Mouse (Mus musculus) ovary, adult 18-20 months (tissue): ENCODE measurements around the gene Armh2.
A peak's percentile ranks its signal among the peaks of the same experiment; 100 is the strongest.
"Not testable (repeated sequence)": the region's sequence is repeated elsewhere in the genome, so short reads cannot be mapped to it uniquely, and the experiment has no call there.

Source experiments
- DNase-seq: peaks from one replicate; pipeline ENCODE4 v3.0.0; 2022; ENCODE audit warnings: low spot score, mixed read lengths

Armh2 gene

DNA sequence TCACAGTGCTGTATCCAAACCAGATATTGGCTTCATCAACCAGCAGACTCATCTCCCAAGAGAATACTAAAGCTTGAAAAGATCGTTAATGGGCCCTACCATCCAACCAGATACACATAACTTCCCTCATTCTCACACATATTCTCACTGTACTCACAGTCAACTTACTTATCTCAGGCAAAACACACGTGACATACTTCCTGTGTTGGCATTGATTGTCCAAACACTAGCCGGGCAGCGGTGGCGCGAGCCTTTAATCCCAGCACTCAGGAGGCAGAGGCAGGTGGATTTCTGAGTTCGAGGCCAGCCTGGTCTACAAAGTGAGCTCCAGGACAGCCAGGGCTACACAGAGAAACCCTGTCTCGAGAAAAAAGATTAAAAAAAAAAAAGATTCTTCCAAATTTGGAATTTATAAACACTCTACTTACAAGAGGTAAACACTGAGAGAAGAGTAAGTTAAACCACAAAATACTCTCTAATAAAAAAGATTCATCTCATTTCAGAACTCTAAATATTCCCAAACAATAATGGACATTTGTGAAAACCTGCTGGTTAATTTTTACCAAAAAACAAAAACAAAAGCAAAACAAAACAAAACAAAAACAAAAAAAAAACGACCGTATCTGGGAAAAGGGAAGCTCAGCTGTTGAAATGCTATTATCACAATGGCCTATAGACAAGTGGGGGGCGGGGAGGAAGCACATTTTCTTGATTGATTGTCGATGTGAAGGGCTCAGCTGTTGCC, 17.0 kb downstream of the Armh2 start:
- no peak for DNase-seq

DNA sequence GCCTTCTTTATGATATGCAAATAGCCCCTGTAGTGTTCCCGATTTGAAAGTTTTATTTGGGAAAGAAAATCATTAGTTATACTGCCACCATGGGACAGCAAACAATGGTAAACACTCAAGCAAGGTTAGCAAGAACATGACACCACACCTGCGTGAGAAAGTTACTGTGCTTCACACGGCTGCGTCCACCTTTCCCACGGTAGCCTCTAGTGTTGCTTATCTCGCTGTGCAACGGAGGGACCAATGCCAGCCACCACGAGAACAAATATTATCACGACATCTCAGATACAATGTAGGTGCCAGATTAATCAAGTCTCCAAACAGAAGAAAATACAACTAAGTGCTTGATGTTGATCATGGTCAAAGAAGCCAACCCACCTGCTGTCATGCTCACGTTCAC, 18.4 kb downstream of the Armh2 start:
- no peak for DNase-seq

DNA sequence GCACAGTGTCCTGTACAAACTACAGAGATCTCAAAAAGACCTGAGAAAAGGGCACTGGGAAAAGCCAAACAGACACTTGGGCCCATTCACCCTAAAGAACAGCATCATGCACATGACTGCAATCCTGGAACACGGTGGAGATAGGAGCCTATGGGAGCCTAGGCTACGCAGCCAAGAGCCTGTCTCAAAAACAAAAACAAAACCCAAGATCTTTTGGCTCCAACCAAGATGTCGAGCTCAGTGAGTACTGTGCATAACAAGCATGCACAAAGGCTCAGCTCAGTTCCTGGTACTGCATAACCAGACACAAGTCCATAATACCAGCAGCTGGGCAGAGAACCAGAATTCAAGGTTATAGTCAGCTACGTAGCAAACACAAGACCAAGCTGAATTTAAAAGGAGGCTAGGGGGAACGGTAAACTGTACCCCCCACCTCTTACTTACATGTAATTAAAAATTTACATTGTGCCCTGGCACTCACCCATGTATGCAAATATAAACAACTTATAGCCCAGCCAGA, 19.4 kb downstream of the Armh2 start:
- DNase-seq: no peak

DNA sequence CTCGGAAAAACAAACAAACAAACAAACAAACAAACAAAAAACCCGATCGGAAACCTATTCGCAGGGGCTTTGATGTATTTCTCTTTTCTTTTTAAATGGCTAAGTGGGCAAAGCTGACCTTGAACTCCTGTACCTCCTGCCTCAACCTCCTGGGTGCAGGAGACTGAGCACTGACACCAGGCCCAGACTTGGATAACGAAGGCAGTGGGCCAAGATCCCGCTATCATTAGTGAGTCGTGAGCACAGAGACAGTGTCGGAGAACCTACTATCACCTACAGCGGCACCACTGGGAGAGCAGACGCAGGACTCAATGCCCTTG, 20.0 kb downstream of the Armh2 start:
- DNase-seq: no peak

DNA sequence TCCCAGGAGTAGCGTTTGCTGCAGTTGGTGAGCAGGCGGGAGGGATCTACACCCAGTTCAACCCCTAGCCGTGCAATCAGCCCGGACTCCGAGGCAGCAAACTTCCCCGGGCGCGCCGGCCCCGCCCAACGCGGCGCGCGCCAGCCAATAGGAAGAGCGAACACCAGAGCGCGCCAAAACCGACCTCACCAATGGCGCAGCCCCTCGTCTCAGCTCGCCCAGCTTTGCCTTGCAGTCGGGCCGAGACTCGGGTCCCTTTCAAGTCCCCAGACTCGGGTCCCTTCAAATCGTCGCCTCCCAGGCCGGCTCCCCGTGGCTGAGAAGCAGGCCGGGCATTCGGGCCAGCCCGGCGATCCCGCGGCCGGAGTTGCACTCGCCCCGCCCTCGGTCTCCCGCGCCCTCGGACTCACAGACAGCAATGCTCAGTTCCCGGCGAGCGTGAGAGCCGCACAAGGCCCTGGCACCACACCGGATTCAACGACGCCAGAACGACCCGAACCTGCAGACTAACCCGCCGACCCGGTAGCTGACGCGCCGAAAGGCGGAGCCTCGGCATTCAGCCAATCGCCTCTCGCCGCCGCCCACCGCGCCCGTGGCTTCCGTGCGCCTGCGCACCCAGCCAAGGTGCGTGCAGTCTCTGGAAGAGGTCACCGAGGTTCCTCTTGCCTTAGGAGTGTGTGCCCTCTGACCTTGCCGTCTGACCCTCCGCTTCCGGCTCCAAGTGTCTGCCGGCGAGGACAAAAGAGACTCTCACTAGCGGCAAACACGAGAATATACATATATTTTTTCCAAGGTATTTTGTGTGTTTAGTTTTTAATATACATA, 20.6 kb downstream of the Armh2 start, which contains the start of gene Gmnn:
Gene Gmnn, minus strand, starts transcription at position 521 of the 825 bp plus-strand sequence.
- DNase-seq: peak; percentile 75

DNA sequence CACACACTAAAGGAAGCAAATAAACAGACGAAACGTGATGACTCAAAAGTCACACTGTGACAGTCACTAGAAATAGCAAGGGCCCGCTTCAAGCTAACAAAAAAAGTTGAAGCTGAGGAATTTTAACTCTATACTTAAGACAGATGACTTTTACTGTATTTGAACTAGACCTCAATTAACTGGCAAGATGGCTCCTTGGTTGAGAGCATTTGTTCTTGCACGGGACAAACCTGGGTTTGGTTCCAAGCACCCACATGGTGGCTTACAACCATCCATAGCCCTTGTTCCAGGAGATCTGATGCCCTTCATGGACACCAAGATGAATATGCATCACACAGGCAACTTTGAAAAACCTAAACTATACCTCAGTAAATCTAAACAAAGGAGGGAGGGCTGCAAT, 21.2 kb downstream of the Armh2 start:
- no peak for DNase-seq

DNA sequence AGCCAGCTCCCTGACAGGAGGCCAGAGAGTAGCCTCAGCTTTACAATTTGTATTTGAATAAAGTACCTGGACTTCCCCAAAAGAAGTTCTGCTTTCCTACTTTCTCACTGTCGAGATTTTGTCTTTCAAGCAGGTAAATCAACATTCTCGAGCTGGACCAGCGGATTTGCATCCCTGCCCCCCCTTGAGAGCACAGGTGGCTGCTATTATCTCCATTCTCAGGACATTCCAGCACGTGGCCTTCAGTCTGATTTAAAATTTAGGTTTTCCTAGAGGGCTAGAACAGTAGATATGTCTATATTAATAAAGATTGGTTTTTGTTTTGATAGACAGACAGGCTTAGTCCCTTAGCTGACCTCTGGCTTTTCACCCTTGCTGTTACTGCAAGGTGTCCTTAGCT, 26.8 kb downstream of the Armh2 start:
- not testable (repeated sequence) for DNase-seq

DNA sequence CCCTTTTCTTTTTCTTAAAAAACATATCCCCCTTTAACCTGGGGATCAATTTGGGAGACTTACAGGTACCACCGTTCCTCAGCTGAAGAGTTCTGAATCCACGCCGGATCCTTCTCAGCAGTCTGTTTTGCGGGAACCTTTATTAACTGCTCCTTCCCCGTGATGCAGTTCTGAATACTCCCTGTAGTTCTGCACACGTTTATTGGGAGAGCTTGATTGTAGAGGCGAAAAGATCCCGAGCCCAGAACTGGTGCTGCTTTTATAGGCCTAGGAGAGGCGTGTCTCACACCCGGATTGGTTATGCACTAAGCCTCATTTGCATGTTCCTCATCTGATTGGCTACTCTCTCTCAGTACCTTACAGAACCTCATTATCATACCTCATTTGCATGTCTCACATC, 30.4 kb downstream of the Armh2 start:
- DNase-seq: not testable (repeated sequence)

DNA sequence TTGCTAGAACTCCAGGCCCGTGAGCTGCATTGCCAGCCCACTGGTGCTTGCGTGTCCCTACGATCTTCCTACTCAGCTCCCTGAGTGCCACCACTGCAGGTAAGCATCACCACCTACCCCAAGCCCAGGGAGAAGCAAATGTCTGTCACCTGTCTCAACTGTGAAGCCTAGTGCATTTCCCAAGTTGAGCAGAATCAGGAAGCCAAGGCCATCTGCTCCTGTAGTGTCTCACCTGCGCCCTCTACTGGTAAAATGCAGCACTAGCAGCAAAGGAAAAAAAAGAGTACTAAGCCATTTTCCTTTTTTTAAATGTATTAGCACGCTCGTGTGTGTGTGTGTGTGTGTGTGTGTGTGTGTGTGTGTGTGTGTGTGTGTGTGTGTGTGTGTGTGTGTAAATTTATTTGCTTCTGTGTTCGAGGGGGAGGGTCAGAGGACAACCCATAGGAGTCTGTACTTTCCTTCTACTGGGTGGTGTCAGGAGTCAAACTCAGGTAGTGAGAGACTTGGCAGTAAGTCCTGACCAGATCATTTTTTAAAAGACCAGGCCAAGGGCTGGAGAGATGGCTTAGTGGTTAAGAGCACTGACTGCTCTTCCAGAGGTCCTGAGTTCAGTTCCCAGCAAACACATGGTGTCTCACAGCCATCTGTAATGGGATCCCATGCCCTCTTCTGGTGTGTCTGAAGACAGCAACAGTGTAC, 35.3 kb downstream of the Armh2 start:
- DNase-seq: no peak

DNA sequence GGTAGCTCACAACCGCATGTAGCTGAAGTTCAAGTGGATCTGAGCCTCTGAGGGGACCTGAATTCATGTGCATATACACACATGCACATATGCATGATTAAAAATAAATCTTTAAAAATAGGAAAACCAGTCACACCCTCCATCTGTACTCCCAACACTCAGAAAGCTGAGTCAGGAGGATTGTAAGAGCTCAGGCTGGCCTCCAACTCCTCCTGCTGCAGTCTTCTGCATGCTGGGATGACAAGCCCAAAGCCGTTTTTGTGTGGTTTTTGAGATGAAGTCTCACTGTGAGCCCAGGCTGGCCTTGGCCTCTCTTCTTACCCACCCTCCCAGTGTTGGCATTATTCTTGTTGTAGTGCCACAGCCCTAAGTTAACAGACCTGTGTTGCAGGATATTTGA, 37.0 kb downstream of the Armh2 start:
- no peak for DNase-seq

DNA sequence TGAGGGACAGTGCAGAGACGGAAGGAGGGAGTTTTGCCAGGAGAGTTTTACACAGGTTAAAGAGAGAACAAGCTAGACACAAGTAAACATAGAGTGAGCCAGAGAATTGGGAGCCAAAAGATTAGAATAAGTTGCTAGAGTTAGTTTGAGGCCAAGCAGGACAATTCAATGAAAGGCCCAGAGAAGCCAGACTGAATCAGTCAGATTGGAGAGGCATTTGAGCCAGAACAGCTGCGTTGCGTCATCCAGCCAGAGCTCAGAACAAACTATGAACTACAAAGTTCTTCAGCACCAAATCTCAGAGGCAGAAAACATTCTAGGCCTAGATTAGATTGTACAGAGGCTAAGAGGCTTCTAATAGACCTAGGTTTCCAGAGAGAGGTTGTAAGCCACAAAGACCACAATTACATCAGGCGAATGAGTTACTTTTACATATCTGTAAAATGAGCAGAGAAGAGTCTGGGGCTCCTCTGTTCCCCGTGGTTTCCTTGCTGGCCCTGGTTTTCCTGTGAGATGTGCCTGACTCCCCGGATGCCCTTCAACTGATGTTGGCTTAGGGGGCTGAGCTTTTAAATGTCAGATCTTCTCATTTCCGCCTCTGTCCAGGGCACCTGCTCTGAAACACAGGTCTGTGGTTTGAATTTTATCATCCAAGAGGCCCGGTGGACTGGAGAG, 37.8 kb downstream of the Armh2 start:
- DNase-seq: no peak

DNA sequence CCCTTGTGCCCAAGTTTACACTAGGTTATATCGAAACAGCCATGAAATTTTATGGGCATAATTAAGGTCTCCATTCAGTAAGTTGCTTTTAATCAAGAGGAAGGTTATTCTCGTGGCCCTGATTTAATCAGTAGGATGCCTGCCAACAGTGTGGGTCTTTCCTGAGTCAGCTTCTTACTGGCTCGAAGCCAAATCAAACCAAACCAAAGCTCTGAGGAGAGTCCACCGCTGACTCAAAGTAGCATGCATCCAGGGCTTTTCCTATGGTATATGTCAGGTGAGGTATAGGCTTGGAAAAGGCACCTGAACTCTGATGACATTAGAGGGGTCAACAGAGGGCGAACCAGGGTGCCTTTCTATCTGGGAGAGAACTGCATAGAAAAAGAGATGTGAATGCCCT, 40.9 kb downstream of the Armh2 start:
- DNase-seq: peak; percentile 68

DNA sequence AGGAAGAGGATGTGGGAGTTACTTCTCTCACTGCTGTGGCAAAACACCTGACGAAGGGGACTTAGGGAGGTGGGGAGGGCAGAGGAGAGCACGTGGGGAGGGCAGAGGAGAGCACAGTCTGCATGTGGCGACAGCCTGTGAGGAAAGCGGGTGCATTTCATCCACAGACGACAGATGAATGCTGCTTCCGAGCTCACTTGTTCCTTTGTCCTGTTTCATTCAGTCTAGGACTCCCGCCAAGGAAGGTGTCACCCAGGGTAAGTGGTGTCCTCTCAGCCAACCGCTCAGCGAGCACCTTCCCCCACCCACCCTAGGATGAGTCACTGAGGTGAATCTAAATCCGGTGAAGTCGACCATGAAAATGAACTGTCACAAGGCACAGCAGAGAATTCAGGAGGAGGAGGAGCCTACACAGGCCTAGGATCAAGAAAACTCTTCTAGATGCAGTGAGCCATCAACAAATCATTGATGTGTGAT, 45.0 kb downstream of the Armh2 start:
- no peak for DNase-seq

DNA sequence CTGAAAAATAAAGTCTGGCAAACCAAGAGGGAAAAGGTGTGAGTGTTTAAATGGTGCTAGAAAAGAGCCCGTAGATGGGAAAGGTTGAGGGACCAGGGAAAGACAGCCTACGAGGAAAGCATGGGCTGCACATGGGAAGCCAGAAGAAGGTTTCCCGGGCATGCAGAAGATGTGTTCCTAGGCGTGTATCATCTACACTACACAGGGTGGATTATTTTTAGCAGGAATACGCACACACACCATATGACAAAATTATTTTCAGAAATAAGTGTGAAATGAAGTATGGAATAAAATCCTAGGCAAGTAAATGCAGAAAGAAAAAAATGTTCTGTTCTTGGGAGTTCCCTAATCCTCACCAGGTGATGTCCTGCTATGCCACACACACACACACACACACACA, 46.4 kb downstream of the Armh2 start:
- no peak for DNase-seq

DNA sequence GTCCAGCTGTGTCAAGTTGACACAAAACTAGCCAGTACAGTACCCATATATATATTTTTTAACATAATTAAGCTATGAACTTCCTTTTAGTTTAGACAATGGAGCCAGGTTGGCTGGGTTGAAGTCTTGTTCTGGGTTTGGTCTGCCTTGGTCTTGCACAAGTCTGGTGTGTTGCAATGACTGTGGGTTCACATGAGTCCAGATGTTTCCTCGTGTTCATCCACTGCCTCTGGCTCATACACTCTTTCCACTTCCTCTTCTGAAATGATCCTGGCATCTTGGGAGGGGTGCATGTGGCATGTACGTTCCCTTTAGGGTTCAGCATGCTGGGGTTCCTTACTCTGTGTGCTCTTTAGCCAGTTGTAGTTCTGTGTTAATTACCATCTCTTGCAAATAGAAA, 50.3 kb downstream of the Armh2 start:
- DNase-seq: no peak

DNA sequence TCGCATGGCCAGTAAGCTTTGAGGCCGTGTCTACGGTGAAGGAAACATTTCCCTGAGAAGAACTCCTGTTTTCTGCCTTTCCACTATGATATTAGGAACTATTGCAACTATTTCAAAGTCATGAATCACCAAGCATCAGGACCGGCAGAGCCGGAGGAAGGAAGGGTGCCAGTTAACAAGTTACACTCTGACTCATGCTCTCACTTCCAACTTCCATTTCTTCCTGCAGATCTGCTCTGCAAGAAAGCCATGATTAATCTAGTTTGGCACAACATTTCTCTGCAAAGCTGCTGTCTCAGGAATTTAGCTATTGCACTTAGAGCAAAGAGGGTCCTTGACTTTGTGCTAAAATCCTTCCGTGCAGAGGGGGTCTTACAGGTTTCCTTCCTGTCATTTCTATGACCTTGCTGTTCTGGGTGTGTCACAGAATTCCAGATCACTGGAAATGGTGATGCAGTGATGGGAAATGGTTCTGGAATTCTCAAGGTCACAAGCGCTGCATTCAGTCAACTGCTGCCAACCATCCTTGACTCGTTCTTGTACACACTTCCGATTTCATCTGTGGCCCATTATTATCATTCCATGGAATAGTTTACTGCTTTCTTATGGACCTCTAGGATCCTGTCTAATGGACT, 51.5 kb downstream of the Armh2 start:
- no peak for DNase-seq
